Mouse (Mus musculus): Measurements from ENCODE around the gene Ccl21b.
"Not testable (repeated sequence)": the region's sequence is repeated elsewhere in the genome, so short reads cannot be mapped to it uniquely, and the experiment has no call there.

The Ccl21b gene

GRCm38 (mm10) chr4:42255467-42255866 lies at the start of gene Ccl21b:
Ccl21b (plus strand) TSS chr4:42255767.
- DNase-seq, result not testable (repeated sequence)

GRCm38 (mm10) chr4:42240339-42240738 lies 15.2 kb upstream of the Ccl21b start, which contains the start of gene Gm10600:
Gm10600 (plus strand) TSS chr4:42240639.
- not testable (repeated sequence) for DNase-seq

- DNase-seq, result not testable (repeated sequence)
These were observed 38.4 kb downstream of the Ccl21b start, which contains the start of gene Gm21953 for GRCm38 (mm10) chr4:42293967-42294366. Gm21953 (plus strand) TSS chr4:42294267.

Data from cerebellum, adult 11 months (tissue).